Comparison of ENCODE assay signal across 21 mouse cellular contexts in genomic region chr9:121926634-121927405, GRCm38 (mm10). TPM values are rescaled to one million over a fixed set of nuclear protein-coding genes. Genes with fewer than 3 reads are reported as not detected.
DNase-seq lines count a peak whose midpoint lies in the region; ATAC-seq and TF ChIP-seq lines count a peak whose summit lies in the region.
"Had no signal": no experiment of that assay in that cellular context is flagged by ENCODE, and none has a peak within 500 bp of the region (broad histone marks: within the 10 kb centered on the region; RNA-seq: fewer than 3 reads in every experiment).

No protein-coding gene starts in this region.

- no peak overlapping the region for H3K4me3 ChIP-seq in spleen, adult 2 months (ENCODE audit: extremely low read depth, insufficient read depth, insufficient read length)
- H3K4me3 ChIP-seq: embryonic facial prominence, embryonic 12.5 days; forebrain, embryonic 13.5 days; heart, embryonic 12.5 days; kidney, embryonic 15.5 days had no signal

- TF ChIP-seq CTCF in spleen, adult 2 months (IDR thresholded peaks at IDR 0.05; ENCODE audit: extremely low read depth, insufficient read depth, insufficient read length, insufficient replicate concordance), result no peak

- no peaks in the 10 kb centered on the region for H3K36me3 ChIP-seq in spleen, adult 2 months (ENCODE audit: control insufficient read depth, insufficient read depth, low read length)
- no peaks in the 10 kb centered on the region for H3K36me3 ChIP-seq in splenic B cell, adult 2 months (ENCODE audit: control insufficient read depth, insufficient read depth, low read length, poor library complexity, severe bottlenecking)
- H3K36me3 ChIP-seq: embryonic facial prominence, embryonic 12.5 days; heart, embryonic 12.5 days; kidney, embryonic 15.5 days had no signal

- peak; percentile 2 for DNase-seq in adrenal gland, postnatal 14 days
- no peak for DNase-seq in adrenal gland, postnatal 4 days (ENCODE audit: low spot score in 2 of 2)
- DNase-seq in spleen, adult 2 months (ENCODE audit: low read depth in 1 of 2, low spot score in 2 of 2), result peak in 1 of 2 experiments; percentile 47
- DNase-seq in spleen, adult 12 weeks (ENCODE audit: low spot score), result no peak
- peak; percentile 76 for DNase-seq in splenic B cell, adult 2 months (ENCODE audit: low read depth, low spot score)
- no peak for DNase-seq in right cerebral cortex, postnatal 14 days
- no peak for DNase-seq in frontal cortex, postnatal 25 days (ENCODE audit: low spot score in 2 of 2)
- DNase-seq: cerebellum, postnatal 10 days; gastrocnemius, postnatal 10 days; layer of hippocampus, adult 9-11 months; lung, postnatal 36 days had no signal

- H3K27ac ChIP-seq in spleen, adult 2 months (ENCODE audit: insufficient read depth, low read length), result peak overlapping the region; percentile 81
- H3K27ac ChIP-seq: embryonic facial prominence, embryonic 12.5 days; forebrain, embryonic 13.5 days; kidney, embryonic 15.5 days had no signal

- ATAC-seq in inflammation-experienced regulatory T-cells, adult 6 months, result peak; percentile 90
- ATAC-seq: forebrain, embryonic 13.5 days; midbrain, embryonic 16.5 days had no signal

- 23% methylated on average over 11 of the region's 11 CpGs for WGBS in spleen, adult 2 months

- H3K27me3 ChIP-seq in spleen, adult 2 months (ENCODE audit: control insufficient read depth, insufficient read depth, low read length), result no peaks in the 10 kb centered on the region
- no peaks in the 10 kb centered on the region for H3K27me3 ChIP-seq in splenic B cell, adult 2 months (ENCODE audit: control insufficient read depth, insufficient read depth, low read length, poor library complexity, severe bottlenecking)
- H3K27me3 ChIP-seq: embryonic facial prominence, embryonic 12.5 days; forebrain, embryonic 13.5 days had no signal

- TF ChIP-seq POLR2A in spleen, adult 2 months (IDR thresholded peaks at IDR 0.05; ENCODE audit: low read depth, low read length), result no peak

- peaks cover 21% of the 10 kb centered on the region; the same call in 1 of the 2 replicates for H3K4me1 ChIP-seq in spleen, adult 2 months (ENCODE audit: control insufficient read depth, insufficient read depth, insufficient read length)
- H3K4me1 ChIP-seq: forebrain, embryonic 13.5 days had no signal

RNA-seq across cellular contexts. Expression of gene Cyp8b1, which starts 10.7 kb away (rescaled TPM):
- 1.6 and 10.7 TPM in 2 replicates for total RNA-seq in adrenal gland, postnatal 14 days (2021)
- total RNA-seq in adrenal gland, postnatal 4 days (2021), result 10 to 100 TPM in 1 of 2 experiments, under 1 TPM in 1; 0.92 to 12.2 TPM
- polyA plus RNA-seq in spleen, adult 2 months (2012; rRNA removed), result 0.12 and 0.25 TPM in 2 replicates
- not detected for polyA plus RNA-seq in inflammation-experienced regulatory T-cells, adult 6 months (2017; shearing (Covaris generic))
- total RNA-seq: gastrocnemius, postnatal 10 days had no signal
- polyA plus RNA-seq: embryonic facial prominence, embryonic 12.5 days; forebrain, embryonic 13.5 days; heart, embryonic 12.5 days; hindbrain, embryonic 11.5 days; limb, embryonic 11.5 days; midbrain, embryonic 16.5 days; neural tube, embryonic 14.5 days; stomach, embryonic 14.5 days had no signal

RNA-seq across cellular contexts. Expression of gene Fam198a, which starts 24.0 kb away (rescaled TPM):
- total RNA-seq in adrenal gland, postnatal 14 days (2021), result 2.1 and 2.5 TPM in 2 replicates
- 1 to 10 TPM; 6.8 to 8.4 TPM for total RNA-seq in adrenal gland, postnatal 4 days (2021)
- 0.28 and 0.31 TPM in 2 replicates for polyA plus RNA-seq in spleen, adult 2 months (2012; rRNA removed)
- under 1 TPM in 1 of 3 experiments, not detected in 2; 0.12 TPM for polyA plus RNA-seq in inflammation-experienced regulatory T-cells, adult 6 months (2017; shearing (Covaris generic))

RNA-seq across cellular contexts. Expression of gene Ackr2, which starts 28.7 kb away (rescaled TPM):
- 1.4 and 2.1 TPM in 2 replicates for total RNA-seq in adrenal gland, postnatal 14 days (2021)
- total RNA-seq in adrenal gland, postnatal 4 days (2021), result 1 to 10 TPM in 1 of 2 experiments, under 1 TPM in 1; 0.90 to 1.6 TPM
- 15.9 and 16.7 TPM in 2 replicates for polyA plus RNA-seq in spleen, adult 2 months (2012; rRNA removed)
- not detected for polyA plus RNA-seq in inflammation-experienced regulatory T-cells, adult 6 months (2017; shearing (Covaris generic))

Comparison
In these comparisons a context has a peak if more than half of its experiments do, and no peak if none do; other contexts are left out.
1. DNase-seq: peak in adrenal gland, postnatal 14 days (single experiment) and splenic B cell, adult 2 months (single experiment); none in adrenal gland, postnatal 4 days (0 of 2), spleen, adult 12 weeks (single experiment), right cerebral cortex, postnatal 14 days (single experiment) and frontal cortex, postnatal 25 days (0 of 2).